Mouse (Mus musculus) stomach, embryonic 14.5 days (tissue): Measurements from ENCODE around the gene Tedc1. TPM values are rescaled to one million over a fixed set of nuclear protein-coding genes. Genes with fewer than 3 reads are reported as not detected.

Experiments
- ATAC-seq: fragments of 200-750 bp; cut with Nextera tagmentation; 2 replicates; pipeline ENCODE4 v1.8.0; 2017; ENCODE audit warnings: low read depth, moderate TSS enrichment; ENCODE audit not compliant: insufficient number of reproducible peaks, insufficient read depth, low FRiP score
- H3K27ac ChIP-seq: fragments of 300-500 bp; sonication (generic); 2 replicates; pipeline ENCODE4 v1.5.1; 2014; ENCODE audit warnings: mild to moderate bottlenecking, low read length, moderate library complexity, mixed read lengths
- H3K27me3 ChIP-seq: fragments of 300-500 bp; sonication (generic); 2 replicates; pipeline ENCODE4 v1.6.1; 2014; ENCODE audit warnings: low read length, control low read depth, mixed read lengths; ENCODE audit not compliant: control insufficient read depth, insufficient read depth
- H3K36me3 ChIP-seq: fragments of 300-500 bp; sonication (generic); 2 replicates; pipeline ENCODE4 v1.6.1; 2014; ENCODE audit warnings: mild to moderate bottlenecking, control low read depth, low read length, moderate library complexity, mixed read lengths; ENCODE audit not compliant: control insufficient read depth, insufficient read depth
- H3K4me1 ChIP-seq: fragments of 300-500 bp; sonication (generic); 2 replicates; pipeline ENCODE4 v1.6.1; 2014; ENCODE audit warnings: low read length, control low read depth, mixed read lengths; ENCODE audit not compliant: control insufficient read depth, insufficient read depth
- H3K4me2 ChIP-seq: fragments of 300-500 bp; sonication (generic); replicated peaks from 2 replicates; pipeline ENCODE4 v1.6.1; 2014; ENCODE audit warnings: low read depth, low read length, control low read depth
- H3K4me3 ChIP-seq: fragments of 300-500 bp; sonication (generic); 2 replicates; pipeline ENCODE4 v1.5.1; 2014; ENCODE audit warnings: low read depth, low read length, control low read depth
- H3K9ac ChIP-seq: fragments of 300-500 bp; sonication (generic); replicated peaks from 2 replicates; pipeline ENCODE4 v1.6.1; 2014; ENCODE audit warnings: low read depth, mild to moderate bottlenecking, control low read depth, low read length, moderate library complexity, mixed read lengths
- H3K9me3 ChIP-seq: fragments of 300-500 bp; sonication (generic); 2 replicates; pipeline ENCODE4 v1.6.1; 2016; ENCODE audit warnings: low read depth, low read length, control low read depth; ENCODE audit not compliant: control insufficient read depth
- WGBS: fragments of 180-500 bp; shearing (Covaris S2); extraction: QIAGEN DNeasy Blood & Tissue Kit; methylation state at CpG from one replicate; pipeline ENCODE4 v1.1.7; 2014; 5-methylcytosine and 5-hydroxymethylcytosine counted together
- polyA plus RNA-seq: library from polyadenylated mRNA; unstranded; fragments of >200 nt; fragmentation: Nextera tagmentation; extraction: Ambion mirVana; gene quantifications from 2 replicates; pipeline ENCODE4 v1.2.1, GENCODE M21; 2014

The Tedc1 gene
- polyA plus RNA-seq, 1 experiment from 2014 or later: 34.7 TPM

DNA sequence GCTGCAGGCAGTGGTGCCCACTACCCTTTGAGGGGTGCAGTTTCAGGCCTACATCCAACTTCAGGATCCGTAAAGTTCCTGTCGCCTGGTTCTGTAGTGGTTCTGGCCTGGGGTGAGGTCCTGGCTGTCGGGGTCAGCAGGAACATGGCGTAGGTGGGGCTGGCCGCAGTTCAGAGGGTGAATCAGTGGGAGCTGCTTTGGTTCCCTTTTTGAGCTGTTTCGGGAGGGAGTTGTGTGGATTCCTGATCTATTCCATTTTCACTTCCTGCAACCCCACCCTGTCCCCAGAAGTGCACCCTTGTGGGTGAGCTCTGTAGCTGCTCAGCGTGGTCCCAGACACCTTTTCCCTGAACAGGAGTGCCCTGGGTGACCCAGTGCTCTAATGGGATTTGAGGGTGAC, 2.2 kb upstream of the Tedc1 start:
- Histone ChIP-seq H3K27me3 (0 out of 2 replicates have a peak, but pooled peaks cover 3% of the 10 kb centered on the region), H3K4me2 (no peak overlapping the region), H3K4me3 (no peak overlapping the region), H3K27ac (no peak overlapping the region), H3K9ac (no peak overlapping the region), H3K9me3 (no peaks in the 10 kb centered on the region), H3K36me3 (no peaks in the 10 kb centered on the region), H3K4me1 (peaks cover 13% of the 10 kb centered on the region)
- no peak for ATAC-seq
- 90% methylated on average over 7 of the region's 7 CpGs for WGBS

DNA sequence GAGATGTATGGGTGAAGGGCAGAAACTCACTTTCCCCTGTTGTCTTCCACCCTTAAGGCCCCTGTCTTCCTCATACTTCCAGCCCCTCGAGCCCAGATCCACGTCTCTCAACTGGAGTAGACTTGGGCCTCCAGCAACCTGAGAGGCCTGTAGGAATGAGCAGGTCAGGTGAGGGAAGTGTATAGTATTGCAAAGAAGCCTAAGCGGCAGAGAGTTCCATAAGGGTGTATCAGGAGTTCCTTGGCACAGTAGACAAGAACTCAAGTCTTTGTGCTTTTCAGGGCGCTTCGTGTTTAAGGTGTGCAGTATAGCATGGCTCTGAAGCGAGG, 1.5 kb upstream of the Tedc1 start:
- Histone ChIP-seq H3K4me3 (peak overlapping the region; percentile 34; the same call in 1 of the 2 replicates), H3K4me2 (peak overlapping the region; percentile 87), H3K9ac (no peak overlapping the region), H3K27ac (peak overlapping the region; percentile 80; the same call in 1 of the 2 replicates), H3K9me3 (no peaks in the 10 kb centered on the region), H3K36me3 (no peaks in the 10 kb centered on the region), H3K4me1 (peaks cover 13% of the 10 kb centered on the region), H3K27me3 (0 out of 2 replicates have a peak, but pooled peaks cover 3% of the 10 kb centered on the region)
- no peak for ATAC-seq
- WGBS: 77% methylated on average over 6 of the region's 6 CpGs

DNA sequence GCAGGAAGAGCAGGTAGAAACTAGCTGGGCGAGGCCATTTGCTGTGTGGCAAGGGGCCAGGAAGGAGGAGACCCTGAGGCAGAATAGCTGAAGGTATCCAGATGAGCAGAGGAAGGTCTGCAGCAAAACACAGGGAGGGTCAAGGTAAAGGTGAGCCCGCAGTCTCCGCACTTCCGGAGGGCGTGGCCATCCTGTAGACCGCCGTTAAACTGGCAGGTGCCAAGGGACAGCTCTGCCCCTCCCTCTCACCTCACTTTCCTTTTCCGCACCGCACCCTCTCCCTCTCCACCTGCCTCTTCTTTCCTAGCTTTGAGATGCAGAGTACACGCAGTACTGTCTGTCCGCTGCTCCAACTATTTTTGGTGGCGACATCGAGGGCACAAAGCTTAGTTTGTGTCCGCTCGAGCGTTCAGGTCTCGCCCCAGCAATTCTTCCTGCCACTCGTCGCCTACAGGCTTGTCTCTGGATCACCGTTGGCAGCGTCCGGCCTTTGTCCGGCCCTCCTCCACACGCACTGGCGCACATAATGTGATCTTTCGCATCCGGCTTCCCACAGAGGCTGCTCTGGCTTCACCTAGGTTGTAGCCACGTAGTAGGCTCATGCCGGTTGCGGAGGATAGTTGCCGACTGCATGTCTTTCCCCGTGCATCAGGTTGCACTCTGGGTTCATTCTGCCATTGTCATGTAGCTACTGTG, 997 bp upstream of the Tedc1 start:
- Histone ChIP-seq H3K4me2 (peak overlapping the region; percentile 87), H3K9me3 (no peaks in the 10 kb centered on the region), H3K36me3 (no peaks in the 10 kb centered on the region; the same call in 1 of the 2 replicates), H3K9ac (peak overlapping the region; percentile 43), H3K4me3 (peak overlapping the region; percentile 34), H3K27me3 (0 out of 2 replicates have a peak, but pooled peaks cover 3% of the 10 kb centered on the region), H3K4me1 (peaks cover 13% of the 10 kb centered on the region), H3K27ac (peak overlapping the region; percentile 80; the same call in 1 of the 2 replicates)
- no peak for ATAC-seq
- 4% methylated on average over 32 of the region's 32 CpGs for WGBS

DNA sequence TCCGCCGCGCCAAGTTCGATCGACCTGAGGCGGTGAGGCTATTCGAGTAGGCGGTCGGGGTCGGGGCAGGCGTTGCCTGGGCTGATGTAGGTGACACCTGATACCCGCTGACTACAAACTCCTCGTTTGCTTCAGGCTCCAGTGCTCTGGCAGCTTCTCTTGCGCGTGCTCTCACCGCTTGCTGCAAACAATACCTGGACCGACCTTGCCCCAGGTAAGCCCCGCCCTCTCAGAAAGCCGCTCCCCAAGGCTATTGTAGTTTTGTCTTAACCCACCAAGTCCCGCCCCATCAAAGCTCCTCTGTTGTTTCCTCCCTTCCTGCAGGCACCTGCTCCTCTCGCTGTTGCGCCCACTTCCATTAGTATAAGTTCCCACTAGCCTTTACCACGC, 314 bp downstream of the Tedc1 start:
- Histone ChIP-seq H3K27me3 (no peaks in the 10 kb centered on the region), H3K9me3 (no peaks in the 10 kb centered on the region), H3K9ac (peak overlapping the region; percentile 18; the same call in 1 of the 2 replicates), H3K4me1 (peaks cover 9% of the 10 kb centered on the region), H3K4me2 (peak overlapping the region; percentile 52), H3K36me3 (no peaks in the 10 kb centered on the region; the same call in 1 of the 2 replicates), H3K27ac (peak overlapping the region; percentile 75; the same call in 1 of the 2 replicates), H3K4me3 (peak overlapping the region; percentile 50)
- no peak; the same call in 1 of the 2 replicates for ATAC-seq
- WGBS: under 1% methylated on average over 23 of the region's 23 CpGs

DNA sequence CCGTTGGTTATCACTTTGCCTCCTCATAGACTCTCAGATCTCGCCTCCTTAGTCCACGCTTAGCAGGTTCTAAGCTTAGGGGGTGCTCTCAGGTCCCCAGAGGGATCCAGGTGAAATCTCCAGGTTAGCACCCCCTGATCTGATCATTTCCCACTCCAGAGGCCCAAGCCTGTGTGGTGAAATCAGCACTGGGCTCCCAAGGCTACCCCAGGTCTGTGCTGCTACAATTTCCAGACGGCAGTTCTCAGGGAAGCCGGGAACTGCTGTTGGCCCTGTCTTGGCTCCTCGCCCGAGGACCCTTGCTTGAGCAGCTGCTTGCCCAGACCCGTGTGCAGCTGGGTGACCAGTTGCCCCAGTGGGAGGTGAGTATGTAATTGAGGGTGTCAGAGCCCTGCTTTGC, 781 bp downstream of the Tedc1 start:
- H3K36me3 ChIP-seq: no peaks in the 10 kb centered on the region; the same call in 1 of the 2 replicates
- peak overlapping the region; percentile 50 for H3K4me3 ChIP-seq
- H3K27ac ChIP-seq: peak overlapping the region; percentile 39
- H3K9me3 ChIP-seq: no peaks in the 10 kb centered on the region
- H3K4me1 ChIP-seq: peaks cover 4% of the 10 kb centered on the region
- 38% methylated on average over 8 of the region's 8 CpGs for WGBS
- H3K9ac ChIP-seq: peak overlapping the region; percentile 18; the same call in 1 of the 2 replicates
- H3K27me3 ChIP-seq: no peaks in the 10 kb centered on the region
- H3K4me2 ChIP-seq: peak overlapping the region; percentile 52
- ATAC-seq: no peak

DNA sequence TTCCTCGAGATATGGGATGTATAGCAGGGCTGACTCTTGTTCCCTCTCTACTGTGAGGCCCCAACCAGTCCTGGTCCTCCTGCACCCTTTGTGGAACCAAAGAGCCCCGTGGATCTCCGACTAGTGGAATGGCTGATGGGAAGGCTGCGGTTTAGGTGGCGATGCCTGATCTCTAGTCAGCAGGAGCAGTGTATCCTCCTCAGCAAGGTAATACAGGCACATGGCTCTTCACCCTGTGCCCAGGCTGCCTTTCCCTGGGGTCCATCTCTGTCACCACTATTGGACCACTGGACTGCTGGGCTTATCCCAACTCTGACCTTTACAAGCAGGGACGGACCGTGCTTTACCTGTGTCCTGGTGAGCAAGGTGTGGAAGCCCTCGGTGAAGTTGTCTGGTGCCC, 1.3 kb downstream of the Tedc1 start:
- Histone ChIP-seq H3K4me3 (peak overlapping the region; percentile 50; the same call in 1 of the 2 replicates), H3K9me3 (no peaks in the 10 kb centered on the region), H3K9ac (no peak overlapping the region), H3K27ac (no peak overlapping the region), H3K27me3 (no peaks in the 10 kb centered on the region), H3K4me1 (no peaks in the 10 kb centered on the region; the same call in 1 of the 2 replicates), H3K4me2 (peak overlapping the region; percentile 52), H3K36me3 (no peaks in the 10 kb centered on the region; the same call in 1 of the 2 replicates)
- ATAC-seq: no peak
- WGBS: 87% methylated on average over 8 of the region's 8 CpGs

DNA sequence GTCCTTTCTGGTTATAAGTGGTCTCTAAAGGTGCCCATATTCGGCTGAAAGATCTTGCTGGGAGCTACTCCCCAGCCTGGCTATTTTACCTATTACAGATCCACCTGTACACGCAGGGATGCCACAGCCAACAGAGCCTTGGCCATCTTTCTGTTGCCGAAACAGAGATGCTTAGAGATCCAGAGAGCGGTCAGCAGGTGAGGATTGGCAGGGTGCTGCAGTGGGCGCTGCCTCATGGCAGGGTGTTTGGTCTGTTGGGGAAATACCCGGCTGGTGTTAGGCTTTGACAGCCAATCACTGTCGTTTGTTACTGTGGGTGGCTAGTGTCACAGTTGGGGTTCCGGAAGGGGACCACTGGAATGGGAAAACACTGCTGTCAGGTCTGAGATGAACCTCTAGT, 1.8 kb downstream of the Tedc1 start:
- no peak overlapping the region for H3K9ac ChIP-seq
- H3K27me3 ChIP-seq: no peaks in the 10 kb centered on the region
- WGBS: 92% methylated on average over 8 of the region's 8 CpGs
- H3K4me1 ChIP-seq: no peaks in the 10 kb centered on the region
- ATAC-seq: no peak
- no peaks in the 10 kb centered on the region for H3K9me3 ChIP-seq
- no peak overlapping the region for H3K4me2 ChIP-seq
- no peak overlapping the region for H3K27ac ChIP-seq
- H3K36me3 ChIP-seq: peaks cover 2% of the 10 kb centered on the region; the same call in 1 of the 2 replicates
- no peak overlapping the region for H3K4me3 ChIP-seq

DNA sequence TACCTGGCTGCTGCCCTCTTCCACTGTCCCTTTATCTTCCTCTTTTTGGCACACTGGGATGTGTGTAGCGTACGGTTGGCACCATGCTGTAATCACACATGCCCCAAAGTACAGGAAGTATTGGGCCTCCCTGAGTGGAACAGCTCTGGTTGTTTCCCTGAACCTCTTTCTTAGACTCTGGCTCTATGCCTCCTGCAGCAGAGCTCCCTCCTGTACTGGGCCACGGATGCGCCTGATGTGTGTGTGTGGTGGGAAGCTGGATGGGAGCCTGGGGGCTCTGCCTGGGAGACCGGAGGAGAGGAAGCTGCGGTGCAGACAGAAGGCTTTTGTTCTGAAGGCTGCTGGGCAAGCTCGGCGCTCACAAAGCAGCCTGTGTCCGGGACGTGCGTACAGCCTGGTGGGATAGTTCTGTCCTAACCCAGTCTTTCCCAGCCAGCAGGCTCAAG, 7.4 kb downstream of the Tedc1 start:
- Histone ChIP-seq H3K4me3 (no peak overlapping the region), H3K4me2 (no peak overlapping the region), H3K27me3 (no peaks in the 10 kb centered on the region), H3K4me1 (no peaks in the 10 kb centered on the region), H3K9me3 (no peaks in the 10 kb centered on the region), H3K27ac (peak overlapping the region; percentile 3; the same call in 1 of the 2 replicates), H3K36me3 (peaks cover 5% of the 10 kb centered on the region; the same call in 1 of the 2 replicates), H3K9ac (no peak overlapping the region)
- ATAC-seq: peak; percentile 53; the same call in 1 of the 2 replicates
- WGBS: 85% methylated on average over 11 of the region's 11 CpGs
